Mouse (Mus musculus) limb, embryonic 11.5 days (tissue): ENCODE data around the gene Fam168a. TPM values are rescaled to one million over a fixed set of nuclear protein-coding genes. Genes with fewer than 3 reads are reported as not detected.
A peak's percentile ranks its signal among the peaks of the same experiment; 100 is the strongest.

ENCODE experiments used
- ATAC-seq: fragments of 200-750 bp; cut with Nextera tagmentation; 2 replicates; pipeline ENCODE4 v1.8.0; 2017; ENCODE audit warnings: low read depth; ENCODE audit not compliant: insufficient number of reproducible peaks, low FRiP score, low TSS enrichment
- DNase-seq: peaks from one replicate; pipeline ENCODE4 v3.0.0-alpha.2; 2015; ENCODE audit warnings: low spot score
- H3K27ac ChIP-seq: fragments of 300-500 bp; sonication (generic); replicated peaks from 2 replicates; pipeline ENCODE4 v1.5.1; 2014; ENCODE audit warnings: low read depth, mild to moderate bottlenecking, low read length
- H3K27me3 ChIP-seq: fragments of 300-500 bp; sonication (generic); 2 replicates; pipeline ENCODE4 v1.6.1; 2014; ENCODE audit warnings: mild to moderate bottlenecking, low read length, mixed read lengths; ENCODE audit not compliant: control insufficient read depth, insufficient read depth
- H3K36me3 ChIP-seq: fragments of 300-500 bp; sonication (generic); 2 replicates; pipeline ENCODE4 v1.6.1; 2014; ENCODE audit warnings: mild to moderate bottlenecking, low read length, moderate library complexity, mixed read lengths; ENCODE audit not compliant: control insufficient read depth, insufficient read depth
- H3K4me1 ChIP-seq: fragments of 300-500 bp; sonication (generic); 2 replicates; pipeline ENCODE4 v1.6.1; 2014; ENCODE audit warnings: low read length, mixed read lengths; ENCODE audit not compliant: control insufficient read depth, insufficient read depth
- H3K4me2 ChIP-seq: fragments of 300-500 bp; sonication (generic); 2 replicates; pipeline ENCODE4 v1.6.1; 2014; ENCODE audit warnings: low read depth, mild to moderate bottlenecking, moderate library complexity; ENCODE audit not compliant: severe bottlenecking
- H3K4me3 ChIP-seq: fragments of 300-500 bp; sonication (generic); 2 replicates; pipeline ENCODE4 v1.5.1; 2014; ENCODE audit warnings: low read depth, low read length
- H3K9ac ChIP-seq: fragments of 300-500 bp; sonication (generic); 2 replicates; pipeline ENCODE4 v1.6.1; 2014; ENCODE audit warnings: mild to moderate bottlenecking, low read length
- H3K9me3 ChIP-seq: fragments of 300-500 bp; sonication (generic); 2 replicates; pipeline ENCODE4 v1.6.1; 2016; ENCODE audit warnings: low read length; ENCODE audit not compliant: control insufficient read depth
- WGBS: fragments of 180-500 bp; shearing (Covaris S2); extraction: QIAGEN DNeasy Blood & Tissue Kit; methylation state at CpG from one replicate; pipeline ENCODE4 v1.1.7; 2014; 5-methylcytosine and 5-hydroxymethylcytosine counted together
- polyA plus RNA-seq: library from polyadenylated mRNA; unstranded; fragments of >200 nt; fragmentation: Nextera tagmentation; extraction: Ambion mirVana; gene quantifications from 2 replicates; pipeline ENCODE4 v1.2.1, GENCODE M21; 2014

Gene Fam168a
- polyA plus RNA-seq, 1 experiment from 2014 or later: 49.7 TPM

GRCm38 (mm10) chr7:100673452-100673851 lies 33.0 kb upstream of the Fam168a start:
- 74% methylated on average over 7 of the region's 7 CpGs for WGBS
- no peak for DNase-seq
- Histone ChIP-seq H3K9me3 (no peaks in the 10 kb centered on the region), H3K4me1 (no peaks in the 10 kb centered on the region), H3K4me3 (no peak overlapping the region), H3K27me3 (no peaks in the 10 kb centered on the region), H3K4me2 (no peak overlapping the region), H3K9ac (no peak overlapping the region), H3K27ac (no peak overlapping the region), H3K36me3 (no peaks in the 10 kb centered on the region)
- no peak for ATAC-seq

GRCm38 (mm10) chr7:100674941-100675340 lies 31.5 kb upstream of the Fam168a start:
- H3K4me2 ChIP-seq: no peak overlapping the region
- H3K27ac ChIP-seq: no peak overlapping the region
- H3K4me3 ChIP-seq: no peak overlapping the region
- WGBS: 85% methylated on average over 2 of the region's 2 CpGs
- H3K9me3 ChIP-seq: no peaks in the 10 kb centered on the region
- H3K9ac ChIP-seq: no peak overlapping the region
- H3K4me1 ChIP-seq: no peaks in the 10 kb centered on the region
- ATAC-seq (no peak), DNase-seq (no peak)
- H3K36me3 ChIP-seq: no peaks in the 10 kb centered on the region
- no peaks in the 10 kb centered on the region for H3K27me3 ChIP-seq

DNA sequence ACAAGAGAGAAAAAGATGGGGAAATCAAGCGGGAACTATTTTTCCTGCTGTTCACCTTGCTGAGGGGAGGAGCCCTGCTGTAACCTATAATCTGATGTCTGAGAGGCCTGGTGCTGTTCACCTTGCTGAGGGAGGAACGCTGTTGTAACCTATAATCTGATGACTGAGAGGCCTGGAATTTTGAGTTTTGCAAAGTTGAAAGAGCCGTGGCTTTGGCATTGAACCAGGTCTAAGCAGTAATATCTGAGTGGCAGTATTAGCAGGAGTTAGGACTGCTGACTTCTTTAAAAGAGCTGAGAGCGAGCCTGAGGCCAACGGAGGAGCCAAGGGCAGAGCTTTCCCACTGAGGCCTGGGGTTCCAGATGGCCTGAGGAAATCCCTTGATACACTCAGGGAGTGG lies 28.4 kb upstream of the Fam168a start:
- Histone ChIP-seq H3K36me3 (no peaks in the 10 kb centered on the region), H3K27me3 (no peaks in the 10 kb centered on the region), H3K4me2 (no peak overlapping the region), H3K9ac (no peak overlapping the region), H3K9me3 (no peaks in the 10 kb centered on the region), H3K4me1 (no peaks in the 10 kb centered on the region), H3K27ac (no peak overlapping the region), H3K4me3 (no peak overlapping the region)
- ATAC-seq (no peak), DNase-seq (no peak)
- WGBS: 88% methylated on average over 5 of the region's 5 CpGs

DNA sequence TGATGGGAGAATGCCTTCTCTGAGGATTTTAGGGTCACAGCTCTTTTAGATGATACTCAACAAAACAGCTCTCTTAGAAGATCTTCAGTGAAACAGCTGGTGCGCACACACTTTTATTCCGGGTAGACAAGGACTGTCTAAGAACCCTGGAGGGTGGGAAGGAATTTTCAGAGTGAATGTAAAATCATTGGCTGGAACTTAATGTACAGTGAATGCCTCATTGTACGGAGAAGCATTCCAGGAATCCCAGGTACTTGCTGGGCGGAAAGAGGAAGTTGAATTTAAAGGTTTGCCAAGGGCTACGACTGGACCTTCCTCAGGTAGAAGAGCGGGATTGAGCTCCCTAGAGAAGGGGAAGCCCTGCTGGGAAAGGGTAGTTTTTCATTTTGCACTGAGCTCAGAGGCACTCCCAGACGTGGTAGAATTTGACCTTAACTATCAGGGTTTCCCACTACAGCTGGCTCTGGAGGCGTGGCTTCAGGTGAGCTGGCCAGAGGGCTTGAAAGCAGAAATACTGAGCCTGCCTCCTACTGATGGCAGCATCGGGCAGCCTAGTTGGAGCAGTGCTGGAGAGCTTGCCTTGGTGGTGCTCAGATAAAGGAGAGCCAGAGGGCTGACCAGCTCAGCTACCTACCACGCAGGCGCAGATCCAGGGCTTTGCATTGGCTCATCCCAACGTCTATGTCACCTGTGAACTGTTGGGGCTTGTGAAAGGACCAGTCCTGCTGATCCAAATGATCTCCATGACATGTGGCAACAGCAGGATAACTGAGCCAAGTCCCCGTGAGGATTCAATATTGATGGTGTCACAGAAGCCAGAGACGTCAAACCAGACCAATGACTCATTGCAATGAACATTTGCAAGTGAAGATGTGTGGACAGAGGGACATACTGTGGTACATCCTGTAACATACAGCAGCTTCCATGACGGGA lies 27.2 kb upstream of the Fam168a start:
- no peaks in the 10 kb centered on the region for H3K9me3 ChIP-seq
- H3K27me3 ChIP-seq: no peaks in the 10 kb centered on the region
- WGBS: 63% methylated on average over 15 of the region's 15 CpGs
- no peaks in the 10 kb centered on the region for H3K36me3 ChIP-seq
- no peaks in the 10 kb centered on the region for H3K4me1 ChIP-seq
- H3K4me2 ChIP-seq: no peak overlapping the region
- H3K9ac ChIP-seq: no peak overlapping the region
- DNase-seq: no peak
- ATAC-seq: no peak
- no peak overlapping the region for H3K27ac ChIP-seq
- no peak overlapping the region for H3K4me3 ChIP-seq

DNA sequence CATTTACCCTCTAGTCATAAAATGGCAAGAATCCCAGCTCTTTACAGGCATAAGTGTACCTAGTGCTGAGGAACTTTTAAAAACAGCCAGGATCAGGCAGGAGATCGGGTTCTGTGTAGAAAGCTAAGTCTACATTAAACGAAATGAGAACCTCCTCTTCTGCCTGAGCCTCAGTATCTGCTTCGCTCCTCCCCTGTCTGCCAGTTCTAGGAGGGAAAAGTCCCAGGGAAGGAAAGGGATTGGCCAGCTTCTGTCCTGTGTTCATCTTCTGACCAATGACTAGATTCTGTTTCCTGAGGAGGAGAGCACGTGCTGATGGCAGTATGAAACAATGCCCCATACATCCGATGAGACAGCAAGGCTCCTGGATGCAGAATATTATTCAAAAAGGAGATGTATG lies 25.3 kb upstream of the Fam168a start:
- Histone ChIP-seq H3K4me2 (no peak overlapping the region), H3K27me3 (no peaks in the 10 kb centered on the region), H3K36me3 (no peaks in the 10 kb centered on the region), H3K9me3 (no peaks in the 10 kb centered on the region), H3K4me1 (no peaks in the 10 kb centered on the region), H3K27ac (no peak overlapping the region), H3K4me3 (no peak overlapping the region), H3K9ac (no peak overlapping the region)
- DNase-seq (no peak), ATAC-seq (no peak)
- 62% methylated on average over 5 of the region's 5 CpGs for WGBS

GRCm38 (mm10) chr7:100683241-100683640 lies 23.2 kb upstream of the Fam168a start:
- H3K4me3 ChIP-seq: no peak overlapping the region
- H3K9me3 ChIP-seq: no peaks in the 10 kb centered on the region
- no peak overlapping the region for H3K4me2 ChIP-seq
- no peaks in the 10 kb centered on the region for H3K27me3 ChIP-seq
- no peaks in the 10 kb centered on the region for H3K36me3 ChIP-seq
- DNase-seq: no peak
- ATAC-seq: no peak
- WGBS: 93% methylated on average over 1 of the region's 1 CpGs
- H3K4me1 ChIP-seq: no peaks in the 10 kb centered on the region
- no peak overlapping the region for H3K9ac ChIP-seq
- H3K27ac ChIP-seq: no peak overlapping the region

DNA sequence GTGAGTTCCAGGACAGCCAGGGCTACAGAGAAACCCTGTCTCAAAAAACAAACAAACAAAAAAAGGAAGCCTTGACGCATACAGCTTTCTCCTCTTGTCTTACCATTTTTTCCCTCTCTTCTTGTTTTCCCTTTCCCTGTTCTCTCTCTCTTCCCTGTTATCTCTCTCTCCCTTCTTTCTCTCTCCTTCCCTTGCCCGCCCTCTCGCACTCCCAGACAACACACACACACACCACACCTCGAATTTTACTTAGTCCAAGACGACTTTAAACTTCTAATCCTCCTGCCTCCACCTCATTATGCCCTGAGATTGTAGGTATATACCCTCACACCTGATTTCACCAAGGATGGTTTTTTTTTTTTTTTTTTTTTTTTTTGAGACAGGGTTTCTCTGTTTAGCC lies 22.4 kb upstream of the Fam168a start:
- no peaks in the 10 kb centered on the region for H3K4me1 ChIP-seq
- no peak overlapping the region for H3K4me3 ChIP-seq
- WGBS: 76% methylated on average over 5 of the region's 5 CpGs
- no peak overlapping the region for H3K9ac ChIP-seq
- no peak overlapping the region for H3K4me2 ChIP-seq
- no peaks in the 10 kb centered on the region for H3K27me3 ChIP-seq
- ATAC-seq: no peak
- DNase-seq: no peak
- H3K9me3 ChIP-seq: no peaks in the 10 kb centered on the region
- H3K27ac ChIP-seq: no peak overlapping the region
- no peaks in the 10 kb centered on the region for H3K36me3 ChIP-seq

DNA sequence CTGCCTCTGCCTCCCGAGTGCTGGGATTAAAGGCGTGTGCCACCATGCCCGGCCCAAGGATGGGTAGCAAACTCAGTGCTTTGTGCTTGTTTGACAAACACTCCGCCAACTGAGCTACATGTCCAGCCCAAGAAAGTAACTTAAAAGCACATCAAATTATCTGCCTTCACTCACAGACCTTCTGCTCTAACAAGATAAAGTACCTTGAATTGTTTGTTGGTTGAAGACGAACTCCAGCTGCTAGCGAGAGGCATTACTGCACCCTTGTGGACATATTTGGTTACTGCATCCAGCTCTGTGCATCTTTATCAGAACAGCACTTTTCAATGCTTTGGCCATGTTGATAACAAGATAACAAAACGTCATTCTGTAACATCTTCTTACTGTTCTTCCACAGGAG lies 21.9 kb upstream of the Fam168a start:
- H3K9me3 ChIP-seq: no peaks in the 10 kb centered on the region
- H3K4me2 ChIP-seq: no peak overlapping the region
- no peaks in the 10 kb centered on the region for H3K27me3 ChIP-seq
- no peak overlapping the region for H3K4me3 ChIP-seq
- ATAC-seq (no peak), DNase-seq (peak; percentile 75)
- no peaks in the 10 kb centered on the region for H3K36me3 ChIP-seq
- WGBS: 52% methylated on average over 7 of the region's 7 CpGs
- no peaks in the 10 kb centered on the region for H3K4me1 ChIP-seq
- H3K27ac ChIP-seq: no peak overlapping the region
- no peak overlapping the region for H3K9ac ChIP-seq
